Mouse (Mus musculus) hematopoietic stem cell, adult 5-6 weeks (primary cell): ENCODE measurements at regions not wholly inside any gene's neighbourhood (a gene's known extent, or its start where the extent isn't known, plus 50 kb on each side); places are given as distances from the start of the nearest gene placed in this dataset.
A peak's percentile ranks its signal among the peaks of the same experiment; 100 is the strongest.
"Not testable (repeated sequence)": the region's sequence is repeated elsewhere in the genome, so short reads cannot be mapped to it uniquely, and the experiment has no call there.

Source experiments
- ATAC-seq, 2 experiments: fragments of 125-278 bp in 1 of 2; replicated peaks in 1 of 2; 2 replicates each; pipeline ENCODE4 v1.8.0; 2016 to 2017; ENCODE audit warnings: inconsistent platforms in 2 of 2, mild to moderate bottlenecking in 2 of 2, moderate number of reproducible peaks in 2 of 2, low read depth in 1 of 2, moderate TSS enrichment in 1 of 2; ENCODE audit not compliant: low FRiP score in 2 of 2, poor library complexity in 2 of 2, severe bottlenecking in 2 of 2, insufficient read depth in 1 of 2, low TSS enrichment in 1 of 2

GRCm38 (mm10) chr13:20039590-20039989, 50.8 kb upstream of the Elmo1 start:
- peak in 1 of 2 experiments; percentile 48; a peak in 1 of 4 replicates for ATAC-seq

DNA sequence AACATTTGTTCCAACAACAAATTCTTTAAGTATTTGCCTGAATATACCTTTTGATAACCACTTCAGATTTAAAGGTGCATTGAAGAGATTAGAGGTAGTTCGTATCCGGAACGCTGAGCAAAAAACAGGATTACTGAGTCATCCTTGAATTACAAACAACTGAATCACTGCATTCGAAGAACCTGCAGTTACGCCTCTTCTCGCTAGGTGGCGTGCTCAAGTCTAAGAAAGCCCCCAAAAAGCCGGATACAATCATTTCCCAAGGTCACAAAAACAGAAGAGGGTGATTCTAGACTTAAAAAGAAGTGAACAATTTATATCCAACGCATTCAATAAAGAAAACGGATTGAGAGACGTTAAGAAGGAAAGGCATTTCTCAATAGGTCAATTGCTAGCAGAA, 51.9 kb upstream of the Elmo1 start:
- peak; percentile 62 to 65; a peak in 3 of 4 replicates for ATAC-seq

DNA sequence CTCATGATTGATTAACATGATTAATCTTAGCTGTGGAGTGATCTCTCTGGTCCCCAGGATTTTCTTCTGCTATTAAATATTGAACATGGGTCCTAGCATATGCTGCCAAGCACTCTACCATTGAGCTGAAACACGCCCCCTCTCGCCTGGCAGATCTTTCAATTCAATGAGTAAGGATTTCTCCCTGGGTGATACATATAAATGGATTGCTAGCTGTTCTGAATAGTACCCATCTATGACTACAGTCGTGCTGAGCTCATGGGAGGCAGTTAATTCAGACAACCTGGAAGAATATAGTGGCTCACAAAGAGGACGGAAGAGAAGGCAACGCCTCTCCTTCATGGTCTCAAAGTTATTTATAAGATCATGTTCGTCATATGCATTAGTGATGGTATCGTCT, 53.0 kb upstream of the Elmo1 start:
- no peak for ATAC-seq

- no peak for ATAC-seq
Observed at GRCm38 (mm10) chr13:20033937-20034735, 56.3 kb upstream of the Elmo1 start.

DNA sequence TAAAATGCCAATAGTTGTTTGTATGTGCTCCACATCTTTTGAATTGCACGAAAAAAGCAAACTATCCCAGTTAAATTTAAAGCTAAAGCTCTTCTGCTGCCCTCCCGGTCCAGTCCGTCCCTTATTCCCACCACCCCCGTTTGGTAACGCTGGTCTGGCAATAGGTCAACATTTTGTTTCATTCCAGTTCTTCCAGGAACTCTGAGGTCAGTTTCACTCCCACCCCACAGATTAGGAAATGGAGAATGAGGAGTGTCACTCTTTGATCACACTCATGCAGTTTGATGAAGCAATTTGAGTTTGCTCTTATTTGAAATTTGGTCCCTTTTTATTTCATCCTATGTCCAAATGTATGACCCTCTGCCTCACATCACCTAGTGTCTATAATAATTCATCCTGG, 58.7 kb upstream of the Elmo1 start:
- ATAC-seq, result no peak

GRCm38 (mm10) chr13:20031082-20031481, 59.3 kb upstream of the Elmo1 start:
- ATAC-seq, result no peak

DNA sequence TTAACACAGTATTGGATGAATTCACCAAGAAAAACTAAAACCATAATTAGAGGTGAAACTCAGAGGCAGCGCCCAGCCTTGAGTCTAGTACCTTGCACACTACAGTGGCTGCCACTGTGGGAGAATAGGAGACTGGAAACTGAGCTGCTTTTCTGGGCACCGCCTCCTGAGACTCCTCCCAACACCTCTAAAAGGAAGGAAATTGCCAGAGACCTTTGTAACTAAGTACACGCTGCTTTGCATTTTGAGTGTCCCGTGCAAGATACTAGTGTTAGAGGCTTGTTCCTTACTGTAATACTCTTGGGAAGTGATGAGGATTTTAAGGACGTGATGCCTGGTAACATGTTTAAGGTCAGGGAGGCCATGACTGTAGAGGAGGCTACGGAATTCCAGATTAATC, 63.8 kb upstream of the Elmo1 start:
- ATAC-seq, result 0 out of 4 replicates have a peak, but pooled peaks of 1 of the 2 experiments have one; percentile 22

DNA sequence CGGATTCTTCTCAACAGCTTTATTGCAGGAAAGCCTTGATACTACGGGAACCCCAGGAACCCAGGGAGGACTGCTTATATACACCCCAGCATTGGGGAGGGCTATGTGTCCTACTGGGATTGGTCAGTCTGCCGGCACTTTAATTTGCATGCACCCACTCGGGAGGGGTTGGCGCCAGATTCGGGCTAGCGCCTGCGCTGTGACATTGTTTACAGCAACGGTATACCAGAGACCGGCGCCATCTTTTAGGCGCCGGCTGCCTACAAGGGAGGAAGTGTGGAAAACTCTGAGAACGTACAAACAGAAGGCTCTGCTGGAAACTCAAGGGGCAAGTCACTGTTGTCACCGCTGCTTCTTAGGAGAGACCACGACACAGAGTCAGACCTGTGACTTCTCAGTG, 73.9 kb upstream of the Elmo1 start:
- not testable (repeated sequence) for ATAC-seq

GRCm38 (mm10) chr13:20012621-20013020, 77.8 kb upstream of the Elmo1 start:
- ATAC-seq, result no peak

DNA sequence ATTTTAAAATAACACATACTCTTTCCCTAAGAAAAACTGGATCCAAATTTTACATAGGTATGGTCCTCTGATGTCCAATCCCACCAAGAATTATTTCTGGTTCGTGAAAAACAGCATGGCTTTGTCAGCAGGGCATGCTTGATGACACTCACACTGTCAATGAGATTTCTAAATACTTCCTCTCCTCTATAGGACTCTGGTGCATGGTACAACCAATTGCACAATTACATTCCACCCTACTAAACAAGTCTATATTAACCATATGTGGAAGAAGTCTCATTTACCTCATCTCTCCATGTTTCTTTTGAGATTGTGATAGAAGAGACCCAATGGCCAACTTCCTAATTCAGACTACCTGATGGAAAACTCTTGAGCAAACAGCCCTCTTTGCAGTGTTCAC, 81.2 kb upstream of the Elmo1 start:
- no peak for ATAC-seq

DNA sequence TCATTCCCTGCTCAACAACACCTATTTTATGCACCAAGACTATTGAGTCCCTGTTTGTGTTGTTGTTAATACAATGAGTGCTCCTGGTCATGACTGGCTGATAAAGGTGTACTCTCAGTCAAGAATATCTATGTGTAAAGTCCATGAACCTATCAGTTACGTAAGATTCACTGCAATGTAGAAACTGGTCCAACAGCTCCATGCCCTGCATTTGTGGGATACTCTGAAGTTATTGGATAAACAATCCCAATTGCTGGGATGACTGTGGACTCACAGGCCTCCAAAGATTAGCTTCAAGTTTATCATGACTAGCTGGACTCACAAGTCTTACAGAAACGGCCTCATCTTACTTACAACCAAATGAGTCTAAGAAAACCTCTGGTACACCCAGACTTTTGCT, 82.8 kb upstream of the Elmo1 start:
- no peak for ATAC-seq

DNA sequence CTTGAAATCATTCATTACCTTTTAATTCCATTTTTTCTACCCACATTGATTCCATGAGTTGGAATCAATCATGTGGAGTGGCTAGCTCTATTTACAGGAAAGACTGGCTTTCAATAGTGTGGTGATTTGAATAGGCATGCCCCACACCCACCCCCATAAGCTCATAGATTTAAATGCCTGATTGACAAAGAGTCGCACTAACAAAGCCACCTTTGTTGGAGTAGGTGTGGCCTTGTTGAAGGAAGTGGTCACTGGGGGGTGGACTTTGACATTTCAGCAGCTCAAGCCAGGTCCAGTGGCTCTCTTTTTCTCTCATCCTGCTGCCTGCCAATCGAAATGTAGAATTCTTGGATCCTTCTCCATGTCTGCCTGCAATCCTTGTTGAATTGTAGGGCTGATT, 92.8 kb upstream of the Elmo1 start:
- no peak for ATAC-seq

- no peak for ATAC-seq
Observed at GRCm38 (mm10) chr13:19975621-19976020, 114.8 kb upstream of the Elmo1 start.

GRCm38 (mm10) chr13:19966566-19966965, 123.8 kb upstream of the Elmo1 start:
- no peak for ATAC-seq

- ATAC-seq, result no peak
Observed at GRCm38 (mm10) chr13:19963031-19963430, 127.4 kb upstream of the Elmo1 start.

GRCm38 (mm10) chr13:19928761-19929160, 104.7 kb upstream of the Gpr141 start:
- no peak for ATAC-seq

DNA sequence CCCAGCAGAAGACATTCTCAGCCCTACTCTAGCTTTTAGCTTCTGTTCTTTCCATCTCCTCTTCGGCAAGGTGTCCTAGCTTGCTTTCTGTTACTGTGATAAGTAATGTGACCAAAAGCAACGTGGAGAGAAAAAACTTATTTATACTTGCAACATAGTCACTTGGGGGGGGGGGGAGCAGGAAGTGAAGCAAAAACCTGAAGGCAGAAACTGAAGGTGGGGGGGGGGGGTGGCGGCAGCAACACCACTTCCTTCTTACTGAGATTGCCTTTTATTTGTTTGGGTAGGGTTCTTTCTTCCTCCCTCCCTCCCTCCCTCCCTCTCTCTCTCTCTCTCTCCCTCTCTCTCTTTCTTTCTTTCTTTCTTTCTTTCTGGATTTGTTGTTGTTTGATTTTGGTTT, 103.8 kb upstream of the Gpr141 start:
- no peak for ATAC-seq

DNA sequence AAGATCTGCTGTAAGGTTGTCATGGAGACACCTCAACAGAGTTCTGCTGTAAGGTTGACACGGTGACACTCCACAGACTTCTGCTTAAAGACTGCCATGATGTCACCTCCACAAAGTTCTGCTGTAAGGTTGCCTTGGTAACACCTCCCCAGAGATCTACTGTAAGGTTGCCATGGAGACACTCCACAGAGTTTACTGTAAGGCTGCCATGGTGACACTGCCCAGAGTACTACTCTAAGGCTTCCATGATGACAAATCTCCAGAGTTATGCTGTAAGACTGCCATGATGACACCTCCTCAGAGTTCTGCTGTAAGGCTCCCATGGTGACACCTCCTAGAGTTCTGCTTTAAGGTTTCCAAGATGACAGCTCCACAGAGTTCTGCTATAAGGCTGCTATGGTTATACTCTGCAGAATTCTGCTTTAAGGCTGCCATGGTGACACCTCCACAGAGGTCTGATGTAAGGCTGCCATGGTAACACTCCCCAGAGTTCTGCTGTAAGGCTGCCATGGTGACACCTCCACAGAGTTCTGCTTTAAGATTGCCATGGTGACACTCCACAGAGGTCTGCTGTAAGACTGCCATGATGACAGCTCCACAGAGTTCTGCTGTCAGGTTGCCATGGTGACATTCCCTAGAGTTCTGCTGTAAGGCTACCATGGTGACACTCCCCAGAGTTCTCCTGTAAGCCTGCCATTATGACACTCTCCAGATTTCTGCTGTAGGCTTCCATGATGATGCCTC, 97.2 kb upstream of the Gpr141 start:
- ATAC-seq, result peak in 1 of 2 experiments; percentile 14; a peak in 1 of 4 replicates
